16 mouse cellular contexts compared by ENCODE assay signal in genomic region chr10:91823499-91823898, GRCm38 (mm10).
"Had no signal": no experiment of that assay in that cellular context is flagged by ENCODE, and none has a peak within 500 bp of the region (broad histone marks: within the 10 kb centered on the region; RNA-seq: fewer than 3 reads in every experiment).

No protein-coding gene starts in this region.

- DNase-seq: retina, postnatal 1 day; right cerebral cortex, adult 18-20 months; right cerebral cortex, postnatal 14 days; right cerebral cortex, postnatal 25 days; right cerebral cortex, postnatal 4 days; spleen, adult 18-20 months; thymus, adult 18-20 months; thymus, adult 2 months; thymus, postnatal 14 days; thymus, postnatal 25 days; thymus, postnatal 36 days; thymus, postnatal 4 days had no signal

- H3K4me3 ChIP-seq: neural tube, embryonic 13.5 days; neural tube, embryonic 15.5 days; stomach, embryonic 15.5 days had no signal

- H3K4me2 ChIP-seq: neural tube, embryonic 13.5 days; neural tube, embryonic 15.5 days; stomach, embryonic 15.5 days had no signal

- H3K36me3 ChIP-seq: neural tube, embryonic 13.5 days; neural tube, embryonic 15.5 days; stomach, embryonic 15.5 days had no signal

- H3K4me1 ChIP-seq: neural tube, embryonic 13.5 days; neural tube, embryonic 15.5 days; stomach, embryonic 15.5 days had no signal

- H3K9me3 ChIP-seq: neural tube, embryonic 13.5 days; neural tube, embryonic 15.5 days; stomach, embryonic 15.5 days had no signal

- H3K27ac ChIP-seq: neural tube, embryonic 13.5 days; neural tube, embryonic 15.5 days; stomach, embryonic 15.5 days; stomach, postnatal 0 days had no signal

- H3K27me3 ChIP-seq: neural tube, embryonic 13.5 days; neural tube, embryonic 15.5 days; stomach, embryonic 15.5 days had no signal

- H3K9ac ChIP-seq: neural tube, embryonic 13.5 days; neural tube, embryonic 15.5 days; stomach, embryonic 15.5 days had no signal
